Mouse (Mus musculus) heart, postnatal 0 days (tissue): Measurements from ENCODE around the gene Qdpr. TPM values are rescaled to one million over a fixed set of nuclear protein-coding genes. Genes with fewer than 3 reads are reported as not detected.
A peak's percentile ranks its signal among the peaks of the same experiment; 100 is the strongest.

Experiments
- ATAC-seq: fragments of 200-750 bp; cut with Nextera tagmentation; 2 replicates; pipeline ENCODE4 v1.8.0; 2017; ENCODE audit warnings: low read depth, moderate number of reproducible peaks, moderate library complexity; ENCODE audit not compliant: insufficient read depth
- DNase-seq: peaks from one replicate; pipeline ENCODE4 v3.0.0-alpha.2; 2016; ENCODE audit warnings: low spot score
- H3K27ac ChIP-seq: fragments of 300-500 bp; sonication (generic); 2 replicates; pipeline ENCODE4 v1.5.1; 2014; ENCODE audit warnings: low read depth, mild to moderate bottlenecking
- H3K27me3 ChIP-seq: fragments of 300-500 bp; sonication (generic); 2 replicates; pipeline ENCODE4 v1.6.1; 2014; ENCODE audit warnings: low read length, mixed read lengths; ENCODE audit not compliant: control insufficient read depth, insufficient read depth
- H3K36me3 ChIP-seq: fragments of 300-500 bp; sonication (generic); replicated peaks from 2 replicates; pipeline ENCODE4 v1.6.1; 2014; ENCODE audit warnings: low read length, mixed read lengths; ENCODE audit not compliant: control insufficient read depth, insufficient read depth
- H3K4me1 ChIP-seq: fragments of 300-500 bp; sonication (generic); 2 replicates; pipeline ENCODE4 v1.6.1; 2014; ENCODE audit warnings: antibody characterized with exemption; ENCODE audit not compliant: control insufficient read depth, insufficient read depth
- H3K4me2 ChIP-seq: fragments of 300-500 bp; sonication (generic); 2 replicates; pipeline ENCODE4 v1.6.1; 2014; ENCODE audit warnings: low read depth, mild to moderate bottlenecking, low read length, moderate library complexity
- H3K4me3 ChIP-seq: fragments of 300-500 bp; sonication (generic); 2 replicates; pipeline ENCODE4 v1.5.1; 2014; ENCODE audit warnings: low read depth, low read length
- H3K9ac ChIP-seq: fragments of 300-500 bp; sonication (generic); replicated peaks from 2 replicates; pipeline ENCODE4 v1.6.1; 2014; ENCODE audit warnings: low read depth, low read length, mixed read lengths
- H3K9me3 ChIP-seq: fragments of 300-500 bp; sonication (generic); replicated peaks from 2 replicates; pipeline ENCODE4 v1.6.1; 2016; ENCODE audit warnings: low read length; ENCODE audit not compliant: control insufficient read depth
- CTCF ChIP-seq: IDR thresholded peaks from 2 replicates; pipeline ENCODE4 v1.5.1; 2016; ENCODE audit warnings: antibody characterized with exemption, control low read depth, low read depth
- EP300 ChIP-seq: IDR thresholded peaks from 2 replicates; pipeline ENCODE4 v1.6.1; 2016; ENCODE audit warnings: antibody characterized with exemption, low read depth
- WGBS: fragments of 180-500 bp; shearing (Covaris S2); extraction: QIAGEN DNeasy Blood & Tissue Kit; methylation state at CpG from one replicate; pipeline ENCODE4 v1.1.7; 2014; 5-methylcytosine and 5-hydroxymethylcytosine counted together
- polyA plus RNA-seq: library from polyadenylated mRNA; unstranded; fragments of >200 nt; fragmentation: Nextera tagmentation; extraction: Ambion mirVana; gene quantifications from 2 replicates; pipeline ENCODE4 v1.2.1, GENCODE M21; 2015
- total RNA-seq: library from RNA; depleted of rRNA; stranded (reverse); fragments of >200 nt; gene quantifications from 2 replicates; pipeline ENCODE4 v1.2.3, GENCODE M21; 2014; ENCODE audit warnings: low replicate concordance

The Qdpr gene
- total and polyA plus RNA-seq, 2 experiments from 2014 or later, result 51.6 to 107 TPM

GRCm38 (mm10) chr5:45449206-45449605 is 830 bp downstream of the Qdpr start:
- Histone ChIP-seq H3K27ac (peak overlapping the region; percentile 87), H3K4me1 (peaks cover 13% of the 10 kb centered on the region), H3K9ac (peak overlapping the region; percentile 70), H3K9me3 (no peaks in the 10 kb centered on the region), H3K36me3 (peaks cover 19% of the 10 kb centered on the region), H3K27me3 (no peaks in the 10 kb centered on the region; the same call in 1 of the 2 replicates), H3K4me2 (peak overlapping the region; percentile 96), H3K4me3 (peak overlapping the region; percentile 77)
- no peak for ATAC-seq
- TF ChIP-seq EP300, result no peak
- TF ChIP-seq CTCF, result no peak
- WGBS, result 1% methylated on average over 8 of the region's 8 CpGs
- DNase-seq, result peak; percentile 11

GRCm38 (mm10) chr5:45448676-45449075 is 1.4 kb downstream of the Qdpr start:
- H3K27me3 ChIP-seq, result no peaks in the 10 kb centered on the region
- 58% methylated on average over 5 of the region's 5 CpGs for WGBS
- H3K27ac ChIP-seq, result no peak overlapping the region
- H3K4me3 ChIP-seq, result peak overlapping the region; percentile 77; the same call in 1 of the 2 replicates
- no peak for ATAC-seq
- H3K36me3 ChIP-seq, result peaks cover 24% of the 10 kb centered on the region
- peaks cover 13% of the 10 kb centered on the region for H3K4me1 ChIP-seq
- H3K9ac ChIP-seq, result 0 out of 2 replicates have a peak overlapping the region, but pooled peaks have one; percentile 70
- no peak for DNase-seq
- H3K9me3 ChIP-seq, result no peaks in the 10 kb centered on the region
- no peak for TF ChIP-seq CTCF
- no peak for TF ChIP-seq EP300
- peak overlapping the region; percentile 96 for H3K4me2 ChIP-seq

- Histone ChIP-seq H3K27ac (no peak overlapping the region), H3K9ac (no peak overlapping the region), H3K27me3 (no peaks in the 10 kb centered on the region), H3K4me1 (peaks cover 12% of the 10 kb centered on the region), H3K4me3 (no peak overlapping the region), H3K36me3 (peaks cover 44% of the 10 kb centered on the region), H3K4me2 (no peak overlapping the region), H3K9me3 (no peaks in the 10 kb centered on the region)
- no peak for ATAC-seq
- 86% methylated on average over 8 of the region's 8 CpGs for WGBS
- no peak for DNase-seq
- TF ChIP-seq EP300 (no peak), CTCF (no peak)
These were observed 5.8 kb downstream of the Qdpr start for GRCm38 (mm10) chr5:45444130-45444832.

- no peaks in the 10 kb centered on the region for H3K9me3 ChIP-seq
- ATAC-seq (no peak), DNase-seq (no peak)
- no peak overlapping the region for H3K27ac ChIP-seq
- 76% methylated on average over 3 of the region's 3 CpGs for WGBS
- H3K36me3 ChIP-seq, result peaks cover 65% of the 10 kb centered on the region
- no peaks in the 10 kb centered on the region for H3K4me1 ChIP-seq
- no peak overlapping the region for H3K9ac ChIP-seq
- TF ChIP-seq CTCF, result no peak
- no peak for TF ChIP-seq EP300
- H3K4me3 ChIP-seq, result no peak overlapping the region
- H3K4me2 ChIP-seq, result no peak overlapping the region
- H3K27me3 ChIP-seq, result no peaks in the 10 kb centered on the region
These were observed 8.3 kb downstream of the Qdpr start for GRCm38 (mm10) chr5:45441745-45442144.

- Histone ChIP-seq H3K27ac (no peak overlapping the region), H3K9ac (no peak overlapping the region), H3K4me1 (no peaks in the 10 kb centered on the region), H3K36me3 (peaks cover 64% of the 10 kb centered on the region), H3K4me2 (no peak overlapping the region), H3K4me3 (no peak overlapping the region), H3K27me3 (no peaks in the 10 kb centered on the region), H3K9me3 (no peaks in the 10 kb centered on the region)
- TF ChIP-seq CTCF (no peak), EP300 (no peak)
- 28% methylated on average over 3 of the region's 3 CpGs for WGBS
- DNase-seq, result no peak
- ATAC-seq, result peak; percentile 30; the same call in 1 of the 2 replicates
These were observed 8.9 kb downstream of the Qdpr start for GRCm38 (mm10) chr5:45441124-45441523.

GRCm38 (mm10) chr5:45438301-45438700 is 11.7 kb downstream of the Qdpr start:
- ATAC-seq, result no peak
- no peak for DNase-seq
- Histone ChIP-seq H3K4me3 (no peak overlapping the region), H3K4me2 (no peak overlapping the region), H3K9ac (no peak overlapping the region), H3K36me3 (peaks cover 69% of the 10 kb centered on the region), H3K27me3 (no peaks in the 10 kb centered on the region), H3K4me1 (no peaks in the 10 kb centered on the region), H3K27ac (no peak overlapping the region), H3K9me3 (no peaks in the 10 kb centered on the region)
- 78% methylated on average over 8 of the region's 8 CpGs for WGBS
- TF ChIP-seq EP300 (no peak), CTCF (no peak)
